Mouse (Mus musculus): ENCODE measurements at regions not wholly inside any gene's neighbourhood (a gene's known extent, or its start where the extent isn't known, plus 50 kb on each side); places are given as distances from the start of the nearest gene placed in this dataset.

- Histone ChIP-seq H3K36me3 (ENCODE audit: control insufficient read depth, insufficient read depth) (no peaks in the 10 kb centered on the region), H3K4me3 (no peak overlapping the region), H3K27me3 (ENCODE audit: control insufficient read depth, insufficient read depth, insufficient read length) (peaks cover 21% of the 10 kb centered on the region), H3K4me2 (ENCODE audit: low read depth) (no peak overlapping the region), H3K79me2 (ENCODE audit: control insufficient read depth, insufficient read depth) (no peaks in the 10 kb centered on the region), H3ac (ENCODE audit: control insufficient read depth, insufficient read length) (no peak overlapping the region)
- TF ChIP-seq MYOG (IDR thresholded peaks at IDR 0.05; ENCODE audit: control insufficient read depth in 1 of 3, insufficient read depth in 1 of 3, insufficient read length in 2 of 3, low read depth in 2 of 3) (no peak), USF1 (IDR thresholded peaks at IDR 0.05; ENCODE audit: low read depth) (no peak)
These were observed 228.0 kb upstream of the Prok2 start for GRCm38 (mm10) chr6:99953980-99954776.

DNA sequence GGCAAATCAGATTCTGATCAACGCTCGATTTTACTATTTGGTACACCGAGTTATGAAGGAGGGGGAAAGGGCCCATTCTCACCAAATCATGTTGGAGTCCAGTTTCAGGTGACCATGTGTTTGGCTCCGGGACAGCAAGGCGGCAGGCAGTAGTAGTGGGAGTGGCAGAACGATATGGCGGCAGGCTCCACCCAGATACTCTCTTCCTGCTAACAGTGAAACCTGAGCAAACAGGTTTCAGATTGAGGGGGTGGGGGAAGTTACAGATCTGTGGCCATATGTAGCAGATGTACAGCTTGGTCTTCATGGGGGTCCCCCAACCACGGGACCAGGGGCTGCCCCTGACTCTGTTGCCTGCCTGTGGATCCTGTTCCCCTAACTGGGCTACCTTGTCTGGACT is 224.6 kb upstream of the Prok2 start:
- peaks cover 13% of the 10 kb centered on the region for H3K27me3 ChIP-seq (ENCODE audit: control insufficient read depth, insufficient read depth, insufficient read length)
- TF ChIP-seq MAX (IDR thresholded peaks at IDR 0.05; ENCODE audit: low read depth) (no peak), MYOD1 (IDR thresholded peaks at IDR 0.05; ENCODE audit: control insufficient read depth in 1 of 3, insufficient read length in 2 of 3, low read depth in 2 of 3) (no peak), REST (IDR thresholded peaks at IDR 0.05; ENCODE audit: insufficient read depth, insufficient read length) (no peak), SRF (IDR thresholded peaks at IDR 0.05; ENCODE audit: control insufficient read depth, insufficient read length, low read depth) (no peak), MYOG (IDR thresholded peaks at IDR 0.05; ENCODE audit: control insufficient read depth in 1 of 3, insufficient read depth in 1 of 3, insufficient read length in 2 of 3, low read depth in 2 of 3) (no peak), TCF3 (IDR thresholded peaks at IDR 0.05; ENCODE audit: insufficient read length, low read depth) (no peak), POLR2AphosphoS2 (IDR thresholded peaks at IDR 0.05; ENCODE audit: insufficient read length, low read depth) (no peak), POLR2A (IDR thresholded peaks at IDR 0.05; ENCODE audit: insufficient read length, low read depth) (no peak), USF1 (IDR thresholded peaks at IDR 0.05; ENCODE audit: low read depth) (no peak), CEBPB (IDR thresholded peaks at IDR 0.05; ENCODE audit: insufficient read depth, poor library complexity, severe bottlenecking) (no peak), E2F4 (IDR thresholded peaks at IDR 0.05; ENCODE audit: insufficient read depth) (no peak), TCF12 (IDR thresholded peaks at IDR 0.05; ENCODE audit: insufficient read depth, poor library complexity, severe bottlenecking) (no peak)

GRCm38 (mm10) chr6:99946917-99947316 is 220.7 kb upstream of the Prok2 start:
- no peak overlapping the region for H3ac ChIP-seq (ENCODE audit: control insufficient read depth, insufficient read length)
- H3K4me3 ChIP-seq = no peak overlapping the region
- H3K4me2 ChIP-seq (ENCODE audit: low read depth) = no peak overlapping the region
- H3K36me3 ChIP-seq (ENCODE audit: control insufficient read depth, insufficient read depth) = no peaks in the 10 kb centered on the region
- no peaks in the 10 kb centered on the region for H3K27me3 ChIP-seq (ENCODE audit: control insufficient read depth, insufficient read depth, insufficient read length)
- H3K79me2 ChIP-seq (ENCODE audit: control insufficient read depth, insufficient read depth) = no peaks in the 10 kb centered on the region
- TF ChIP-seq POLR2AphosphoS2 (IDR thresholded peaks at IDR 0.05; ENCODE audit: insufficient read length, low read depth) (no peak), TCF12 (IDR thresholded peaks at IDR 0.05; ENCODE audit: insufficient read depth, poor library complexity, severe bottlenecking) (no peak), SRF (IDR thresholded peaks at IDR 0.05; ENCODE audit: control insufficient read depth, insufficient read length, low read depth) (no peak), REST (IDR thresholded peaks at IDR 0.05; ENCODE audit: insufficient read depth, insufficient read length) (no peak), TCF3 (IDR thresholded peaks at IDR 0.05; ENCODE audit: insufficient read length, low read depth) (no peak), MAX (IDR thresholded peaks at IDR 0.05; ENCODE audit: low read depth) (no peak), MYOD1 (IDR thresholded peaks at IDR 0.05; ENCODE audit: control insufficient read depth in 1 of 3, insufficient read length in 2 of 3, low read depth in 2 of 3) (no peak), CEBPB (IDR thresholded peaks at IDR 0.05; ENCODE audit: insufficient read depth, poor library complexity, severe bottlenecking) (no peak), E2F4 (IDR thresholded peaks at IDR 0.05; ENCODE audit: insufficient read depth) (no peak), MYOG (IDR thresholded peaks at IDR 0.05; ENCODE audit: control insufficient read depth in 1 of 3, insufficient read depth in 1 of 3, insufficient read length in 2 of 3, low read depth in 2 of 3) (no peak), USF1 (IDR thresholded peaks at IDR 0.05; ENCODE audit: low read depth) (no peak), POLR2A (IDR thresholded peaks at IDR 0.05; ENCODE audit: insufficient read length, low read depth) (no peak)

More for the DNA sequence above, 224.6 kb upstream of the Prok2 start:
- no peaks in the 10 kb centered on the region for H3K36me3 ChIP-seq (ENCODE audit: control insufficient read depth, insufficient read depth)
- H3K79me2 ChIP-seq (ENCODE audit: control insufficient read depth, insufficient read depth) = no peaks in the 10 kb centered on the region
- no peak overlapping the region for H3ac ChIP-seq (ENCODE audit: control insufficient read depth, insufficient read length)
- no peak overlapping the region for H3K4me3 ChIP-seq
- no peak overlapping the region for H3K4me2 ChIP-seq (ENCODE audit: low read depth)

GRCm38 (mm10) chr6:99946481-99946880 is 220.3 kb upstream of the Prok2 start:
- H3K4me3 ChIP-seq = no peak overlapping the region
- no peaks in the 10 kb centered on the region for H3K27me3 ChIP-seq (ENCODE audit: control insufficient read depth, insufficient read depth, insufficient read length)
- no peak overlapping the region for H3K4me2 ChIP-seq (ENCODE audit: low read depth)
- no peak for TF ChIP-seq POLR2A (IDR thresholded peaks at IDR 0.05; ENCODE audit: insufficient read length, low read depth)
- TF ChIP-seq E2F4 (IDR thresholded peaks at IDR 0.05; ENCODE audit: insufficient read depth) = no peak
- TF ChIP-seq TCF3 (IDR thresholded peaks at IDR 0.05; ENCODE audit: insufficient read length, low read depth) = no peak
- TF ChIP-seq POLR2AphosphoS2 (IDR thresholded peaks at IDR 0.05; ENCODE audit: insufficient read length, low read depth) = no peak
- no peak for TF ChIP-seq MYOD1 (IDR thresholded peaks at IDR 0.05; ENCODE audit: control insufficient read depth in 1 of 3, insufficient read length in 2 of 3, low read depth in 2 of 3)
- no peak for TF ChIP-seq MYOG (IDR thresholded peaks at IDR 0.05; ENCODE audit: control insufficient read depth in 1 of 3, insufficient read depth in 1 of 3, insufficient read length in 2 of 3, low read depth in 2 of 3)
- TF ChIP-seq CEBPB (IDR thresholded peaks at IDR 0.05; ENCODE audit: insufficient read depth, poor library complexity, severe bottlenecking) = no peak
- TF ChIP-seq USF1 (IDR thresholded peaks at IDR 0.05; ENCODE audit: low read depth) = no peak
- no peak for TF ChIP-seq SRF (IDR thresholded peaks at IDR 0.05; ENCODE audit: control insufficient read depth, insufficient read length, low read depth)
- TF ChIP-seq MAX (IDR thresholded peaks at IDR 0.05; ENCODE audit: low read depth) = no peak
- TF ChIP-seq TCF12 (IDR thresholded peaks at IDR 0.05; ENCODE audit: insufficient read depth, poor library complexity, severe bottlenecking) = no peak
- H3K36me3 ChIP-seq (ENCODE audit: control insufficient read depth, insufficient read depth) = no peaks in the 10 kb centered on the region
- H3ac ChIP-seq (ENCODE audit: control insufficient read depth, insufficient read length) = no peak overlapping the region
- H3K79me2 ChIP-seq (ENCODE audit: control insufficient read depth, insufficient read depth) = no peaks in the 10 kb centered on the region
